Mouse (Mus musculus) CH12.LX (cell line): Measurements from ENCODE around the gene 1810062G17Rik. TPM values are rescaled to one million over a fixed set of nuclear protein-coding genes. Genes with fewer than 3 reads are reported as not detected.
A peak's percentile ranks its signal among the peaks of the same experiment; 100 is the strongest.

Experiments used
- DNase-seq: peaks from one replicate; pipeline ENCODE4 v3.0.0-alpha.2; 2013; ENCODE audit errors: extremely low read depth
- H3K27ac ChIP-seq: 2 replicates; pipeline ENCODE4 v1.5.1; 2012; ENCODE audit warnings: low read depth, mild to moderate bottlenecking, control low read depth, moderate library complexity; ENCODE audit not compliant: insufficient read depth
- H3K27me3 ChIP-seq: replicated peaks from 2 replicates; pipeline ENCODE3; 2012; ENCODE audit warnings: inconsistent platforms
- H3K36me3 ChIP-seq, 2 experiments: replicated peaks in 1 of 2; 2 replicates each; pipeline versions ENCODE3 to v1.6.1; 2012; ENCODE audit warnings: inconsistent platforms in 1 of 2, low read length in 1 of 2, mild to moderate bottlenecking in 1 of 2, mixed read lengths in 1 of 2, moderate library complexity in 1 of 2; ENCODE audit not compliant: control insufficient read depth in 1 of 2, insufficient read depth in 1 of 2
- H3K4me1 ChIP-seq, 2 experiments: 2 replicates each; pipeline ENCODE4 v1.6.1; 2012; ENCODE audit warnings: inconsistent platforms in 1 of 2, moderate library complexity in 1 of 2; ENCODE audit not compliant: insufficient read depth in 2 of 2, control insufficient read depth in 1 of 2
- H3K4me2 ChIP-seq: 2 replicates; pipeline ENCODE4 v1.6.1; 2012; ENCODE audit warnings: low read depth, mild to moderate bottlenecking, control low read depth; ENCODE audit not compliant: poor library complexity, insufficient read depth, severe bottlenecking
- H3K4me3 ChIP-seq, 3 experiments: fragments of 150-350 bp in 1 of 3; sonication (generic) in 1 of 3; replicated peaks in 1 of 3; 2 replicates each; pipeline versions ENCODE3 to v1.5.1; 2011 to 2012; ENCODE audit warnings: low read depth in 2 of 3, low read length in 2 of 3, mild to moderate bottlenecking in 2 of 3, moderate library complexity in 2 of 3, control low read depth in 1 of 3, improper control_type of control experiment in 1 of 3, inconsistent platforms in 1 of 3, mixed read lengths in 1 of 3; ENCODE audit not compliant: poor library complexity in 1 of 3
- H3K79me2 ChIP-seq: replicated peaks from 2 replicates; pipeline ENCODE4 v1.6.1; 2012; ENCODE audit warnings: mild to moderate bottlenecking, moderate library complexity; ENCODE audit not compliant: control insufficient read depth, poor library complexity, insufficient read depth, severe bottlenecking; ENCODE audit errors: extremely low read depth
- H3K9ac ChIP-seq: 2 replicates; pipeline ENCODE4 v1.6.1; 2012; ENCODE audit warnings: low read depth, mild to moderate bottlenecking, control low read depth, moderate library complexity; ENCODE audit not compliant: insufficient read depth
- H3K9me3 ChIP-seq: replicated peaks from 2 replicates; pipeline ENCODE3; 2012; ENCODE audit warnings: low read length, inconsistent platforms, mixed read lengths
- BHLHE40 ChIP-seq: IDR thresholded peaks from 2 replicates; pipeline ENCODE4 v1.6.1; 2011; ENCODE audit warnings: mild to moderate bottlenecking, low read depth, low read length, improper control_type of control experiment
- CTCF ChIP-seq, 2 experiments: IDR thresholded peaks in 1 of 2; conservative IDR thresholded peaks in 1 of 2; 2 replicates each; pipeline ENCODE4 v1.5.1; 2011 to 2012; ENCODE audit warnings: low read depth in 2 of 2, low read length in 2 of 2, improper control_type of control experiment in 1 of 2, inconsistent platforms in 1 of 2, mild to moderate bottlenecking in 1 of 2, moderate library complexity in 1 of 2
- ETS1 ChIP-seq: conservative IDR thresholded peaks from 2 replicates; pipeline ENCODE4 v1.6.1; 2012; ENCODE audit warnings: low read depth, mild to moderate bottlenecking, inconsistent platforms, low read length, improper control_type of control experiment, moderate library complexity
- GABPA ChIP-seq: IDR thresholded peaks from 2 replicates; pipeline ENCODE4 v1.6.1; 2012; ENCODE audit warnings: low read depth, low read length, improper control_type of control experiment, inconsistent platforms; ENCODE audit not compliant: insufficient replicate concordance
- IRF4 ChIP-seq: IDR thresholded peaks from 2 replicates; pipeline ENCODE4 v1.6.1; 2014; ENCODE audit warnings: low read depth, mild to moderate bottlenecking, inconsistent platforms, low read length, improper control_type of control experiment
- JUN ChIP-seq: IDR thresholded peaks from 2 replicates; pipeline ENCODE4 v1.6.1; 2011; ENCODE audit warnings: low read depth, mild to moderate bottlenecking, low read length, improper control_type of control experiment, moderate library complexity; ENCODE audit not compliant: insufficient read depth
- JUND ChIP-seq: conservative IDR thresholded peaks from 2 replicates; pipeline ENCODE4 v1.6.1; 2011; ENCODE audit warnings: low read depth, low read length, improper control_type of control experiment
- KAT2A ChIP-seq: IDR thresholded peaks from 2 replicates; pipeline ENCODE4 v1.6.1; 2012; ENCODE audit warnings: low read length, improper control_type of control experiment, inconsistent platforms; ENCODE audit not compliant: insufficient replicate concordance
- MAZ ChIP-seq: IDR thresholded peaks from 2 replicates; pipeline ENCODE4 v1.6.1; 2012; ENCODE audit warnings: low read depth, mild to moderate bottlenecking, inconsistent platforms, low read length, improper control_type of control experiment, moderate library complexity
- MYC ChIP-seq: IDR thresholded peaks from 2 replicates; pipeline ENCODE4 v1.6.1; 2011; ENCODE audit warnings: low read depth, mild to moderate bottlenecking, improper control_type of control experiment, low read length
- NELFE ChIP-seq: IDR thresholded peaks from 2 replicates; pipeline ENCODE4 v1.6.1; 2011; ENCODE audit warnings: low read depth, low read length, improper control_type of control experiment
- PAX5 ChIP-seq: IDR thresholded peaks from 2 replicates; pipeline ENCODE4 v1.6.1; 2012; ENCODE audit warnings: low read length, inconsistent platforms, mixed read lengths
- POLR2A ChIP-seq: IDR thresholded peaks from 2 replicates; pipeline ENCODE4 v1.6.1; 2011; ENCODE audit warnings: low read depth, mild to moderate bottlenecking, improper control_type of control experiment, low read length
- POLR2AphosphoS2 ChIP-seq: IDR thresholded peaks from 2 replicates; pipeline ENCODE4 v1.6.1; 2011; ENCODE audit warnings: low read depth, low read length, improper control_type of control experiment
- RAD21 ChIP-seq: IDR thresholded peaks from 2 replicates; pipeline ENCODE4 v1.6.1; 2011; ENCODE audit warnings: low read depth, mild to moderate bottlenecking, low read length, improper control_type of control experiment, moderate library complexity
- SMC3 ChIP-seq: IDR thresholded peaks from 2 replicates; pipeline ENCODE4 v1.6.1; 2011; ENCODE audit warnings: low read depth, low read length, improper control_type of control experiment
- TCF12 ChIP-seq: IDR thresholded peaks from 2 replicates; pipeline ENCODE4 v1.6.1; 2014; ENCODE audit warnings: low read depth, mild to moderate bottlenecking, inconsistent platforms, low read length, improper control_type of control experiment
- ZC3H11A ChIP-seq: IDR thresholded peaks from 2 replicates; pipeline ENCODE4 v1.6.1; 2012; ENCODE audit warnings: low read depth, mild to moderate bottlenecking, inconsistent platforms, low read length, improper control_type of control experiment
- ZKSCAN1 ChIP-seq: IDR thresholded peaks from 2 replicates; pipeline ENCODE4 v1.6.1; 2012; ENCODE audit warnings: low read depth, inconsistent platforms, low read length, improper control_type of control experiment, borderline replicate concordance
- dilution Hi-C: fragments of 300-500 bp; cut with MboI; formaldehyde crosslinking; loops from 2 replicates; pipeline ENCODE4 v1.14.3; 2020; ENCODE audit warnings: low sequenced_read_pairs; ENCODE audit not compliant: extremely low pct_unique_long_range_greater_than_20kb, extremely low pct_ligation_motif_present
- in situ Hi-C: fragments of 300-500 bp; cut with MboI; formaldehyde crosslinking; loops from 3 replicates; pipeline ENCODE4 v1.14.3; 2019; ENCODE audit warnings: low sequenced_read_pairs, low pct_ligation_motif_present, low pct_unique_long_range_greater_than_20kb, mixed read lengths
- polyA plus RNA-seq: library from polyadenylated mRNA; unstranded; fragments of >175 nt; gene quantifications from 2 replicates; pipeline ENCODE4 v1.2.1, GENCODE M21; 2012; ENCODE audit warnings: low read depth; ENCODE audit not compliant: insufficient read length
- total RNA-seq, 2 experiments: library from RNA; depleted of rRNA; stranded (reverse); fragments of 300-350 nt in 1 of 2; fragments of >200 nt in 1 of 2; gene quantifications; 2 replicates each; pipeline ENCODE4 v1.2.3; 2012 to 2014

1810062G17Rik gene
- total and polyA plus RNA-seq, 3 experiments = 3.1 to 3.9 (median 3.3) TPM

GRCm38 (mm10) chr3:36440280-36440679, 35.5 kb upstream of the 1810062G17Rik start:
- dilution Hi-C loops = no loop called here

GRCm38 (mm10) chr3:36442426-36442825, 33.3 kb upstream of the 1810062G17Rik start:
- in situ Hi-C loops = loop anchor here (5.0 to 10.0 kb wide), 2 partner anchors 52 to 60 kb away; no protein-coding TSS in a partner anchor

More at GRCm38 (mm10) chr3:36440280-36440679, 35.5 kb upstream of the 1810062G17Rik start:
- in situ Hi-C loops = loop anchor here (5.0 to 10.0 kb wide), 2 partner anchors 55 to 58 kb away; no protein-coding TSS in a partner anchor
- H3K27me3 ChIP-seq = no peaks in the 10 kb centered on the region
- no peaks in the 10 kb centered on the region for H3K9me3 ChIP-seq
- H3K79me2 ChIP-seq = no peaks in the 10 kb centered on the region
- no peak overlapping the region for H3K9ac ChIP-seq
- TF ChIP-seq NELFE = no peak
- no peak for TF ChIP-seq ETS1
- no peak for TF ChIP-seq GABPA
- TF ChIP-seq PAX5 = no peak
- TF ChIP-seq POLR2A = no peak
- TF ChIP-seq JUN = no peak
- peaks cover 3% of the 10 kb centered on the region in 2 experiments; a peak in 1 of 4 replicates for H3K4me1 ChIP-seq
- H3K4me3 ChIP-seq = no peak overlapping the region
- H3K36me3 ChIP-seq = no peaks in the 10 kb centered on the region
- DNase-seq = no peak
- H3K27ac ChIP-seq = no peak overlapping the region
- H3K4me2 ChIP-seq = no peak overlapping the region

GRCm38 (mm10) chr3:36446041-36446440, 29.7 kb upstream of the 1810062G17Rik start:
- no peaks in the 10 kb centered on the region for H3K79me2 ChIP-seq
- H3K9me3 ChIP-seq = no peaks in the 10 kb centered on the region
- no peak overlapping the region for H3K27ac ChIP-seq
- in situ Hi-C loops (loop anchor here (10.0 kb wide), 1 partner anchor 49 kb away; no protein-coding TSS in a partner anchor), dilution Hi-C loops (no loop called here)
- H3K9ac ChIP-seq = no peak overlapping the region
- no peaks in the 10 kb centered on the region for H3K27me3 ChIP-seq
- no peak for TF ChIP-seq KAT2A
- TF ChIP-seq BHLHE40 = no peak
- peaks cover 11 to 25% of the 10 kb centered on the region in 2 experiments for H3K36me3 ChIP-seq
- no peak overlapping the region for H3K4me2 ChIP-seq
- no peak for DNase-seq
- peaks cover 3 to 16% of the 10 kb centered on the region in 2 experiments; a peak in 3 of 4 replicates for H3K4me1 ChIP-seq
- H3K4me3 ChIP-seq = no peak overlapping the region

More at GRCm38 (mm10) chr3:36442426-36442825, 33.3 kb upstream of the 1810062G17Rik start:
- peak; percentile 74 for DNase-seq
- dilution Hi-C loops = no loop called here
- no peaks in the 10 kb centered on the region for H3K9me3 ChIP-seq
- TF ChIP-seq ZC3H11A (peak; percentile 96), JUND (0 out of 2 replicates have a peak, but pooled peaks have one; percentile 11), CTCF (conservative IDR thresholded peaks at IDR 0.05 in 1 of 2, IDR thresholded peaks at IDR 0.05 in 1 of 2; ENCODE audit: low read depth in 2 of 2, low read length in 2 of 2) (peak; percentile 40 to 93; a peak in 3 of 4 replicates), SMC3 (peak; percentile 98), ZKSCAN1 (no peak), TCF12 (no peak), BHLHE40 (no peak), MAZ (peak; percentile 23; the same call in 1 of the 2 replicates), POLR2AphosphoS2 (no peak), MYC (no peak), RAD21 (peak; percentile 95), IRF4 (peak; percentile 43; the same call in 1 of the 2 replicates)
- TF ChIP-seq, all 38 proteins: peak for 7
- Histone ChIP-seq H3K4me3 (no peak overlapping the region), H3K27ac (no peak overlapping the region), H3K36me3 (no peaks in the 10 kb centered on the region), H3K4me2 (no peak overlapping the region), H3K9ac (no peak overlapping the region), H3K4me1 (peaks cover 3 to 11% of the 10 kb centered on the region in 2 experiments; a peak in 3 of 4 replicates), H3K27me3 (no peaks in the 10 kb centered on the region), H3K79me2 (no peaks in the 10 kb centered on the region)
